ENCODE assay signal across 9 mouse cellular contexts in genomic region chr8:119832101-119832617, GRCm38 (mm10). TPM values are rescaled to one million over a fixed set of nuclear protein-coding genes. Genes with fewer than 3 reads are reported as not detected.
A peak's percentile ranks its signal among the peaks of the same experiment; 100 is the strongest.
DNase-seq lines count a peak whose midpoint lies in the region; ATAC-seq lines count a peak whose summit lies in the region.
"Had no signal": no experiment of that assay in that cellular context is flagged by ENCODE, and none has a peak within 500 bp of the region (broad histone marks: within the 10 kb centered on the region; RNA-seq: fewer than 3 reads in every experiment).

No protein-coding gene starts in this region.

- H3K9me3 ChIP-seq in heart, embryonic 16.5 days (replicated peaks; ENCODE audit: control insufficient read depth, low read length): no peaks in the 10 kb centered on the region
- no peaks in the 10 kb centered on the region for H3K9me3 ChIP-seq in embryonic facial prominence, embryonic 10.5 days
- H3K9me3 ChIP-seq in hindbrain, embryonic 16.5 days (ENCODE audit: control insufficient read depth, low read length): no peaks in the 10 kb centered on the region
- H3K9me3 ChIP-seq in midbrain, embryonic 13.5 days: no peaks in the 10 kb centered on the region
- H3K9me3 ChIP-seq: G1E had no signal

- H3K4me2 ChIP-seq in heart, embryonic 16.5 days (ENCODE audit: low read depth, low read length): peak overlapping the region; percentile 58
- H3K4me2 ChIP-seq in hindbrain, embryonic 16.5 days (ENCODE audit: low read length): peak overlapping the region; percentile 37
- peak overlapping the region; percentile 30 for H3K4me2 ChIP-seq in midbrain, embryonic 13.5 days (replicated peaks)

- no peaks in the 10 kb centered on the region for H3K27me3 ChIP-seq in heart, embryonic 16.5 days (ENCODE audit: control insufficient read depth, insufficient read depth, low read length)
- no peaks in the 10 kb centered on the region for H3K27me3 ChIP-seq in embryonic facial prominence, embryonic 10.5 days (replicated peaks; ENCODE audit: low read depth, poor library complexity, severe bottlenecking)
- no peaks in the 10 kb centered on the region for H3K27me3 ChIP-seq in hindbrain, embryonic 16.5 days (replicated peaks; ENCODE audit: control insufficient read depth, insufficient read depth, low read length)
- H3K27me3 ChIP-seq in midbrain, embryonic 13.5 days: no peaks in the 10 kb centered on the region

- peak overlapping the region; percentile 39 for H3K9ac ChIP-seq in heart, embryonic 16.5 days (ENCODE audit: low read length)
- peak overlapping the region; percentile 47 for H3K9ac ChIP-seq in hindbrain, embryonic 16.5 days (ENCODE audit: low read depth, low read length)
- H3K9ac ChIP-seq in midbrain, embryonic 13.5 days (replicated peaks): peak overlapping the region; percentile 37

- intact Hi-C loops in left cerebral cortex, postnatal 4 days (cut with DNase I): no loop called here

- no peaks in the 10 kb centered on the region for H3K36me3 ChIP-seq in heart, embryonic 16.5 days (ENCODE audit: control insufficient read depth, insufficient read depth)
- peaks cover 32% of the 10 kb centered on the region for H3K36me3 ChIP-seq in embryonic facial prominence, embryonic 10.5 days (replicated peaks)
- peaks cover 5% of the 10 kb centered on the region; the same call in 1 of the 2 replicates for H3K36me3 ChIP-seq in hindbrain, embryonic 16.5 days (ENCODE audit: control insufficient read depth, insufficient read depth, low read length)
- peaks cover 12% of the 10 kb centered on the region for H3K36me3 ChIP-seq in midbrain, embryonic 13.5 days
- H3K36me3 ChIP-seq: G1E had no signal

- no peak for DNase-seq in heart, adult 8-10 months (ENCODE audit: low spot score)
- no peak for DNase-seq in embryonic facial prominence, embryonic 10.5 days (ENCODE audit: low spot score)
- no peak for DNase-seq in urinary bladder, postnatal 4 days (ENCODE audit: low spot score in 2 of 2)
- DNase-seq in left cerebral cortex, postnatal 4 days: no peak
- DNase-seq in right cerebral cortex, postnatal 4 days: no peak

- no peak for ATAC-seq in heart, embryonic 16.5 days (replicated peaks; ENCODE audit: extremely low read depth, insufficient read depth, low FRiP score)
- ATAC-seq in hindbrain, embryonic 16.5 days: peak; percentile 6; the same call in 1 of the 2 replicates
- ATAC-seq in midbrain, embryonic 13.5 days: peak; percentile 19; the same call in 1 of the 2 replicates

- 62% methylated on average over 7 of the region's 7 CpGs for WGBS in heart, embryonic 16.5 days
- 70% methylated on average over 7 of the region's 7 CpGs for WGBS in embryonic facial prominence, embryonic 10.5 days
- WGBS in hindbrain, embryonic 16.5 days: 48% methylated on average over 7 of the region's 7 CpGs
- WGBS in midbrain, embryonic 13.5 days: 66% methylated on average over 7 of the region's 7 CpGs

- H3K4me3 ChIP-seq in heart, embryonic 16.5 days (ENCODE audit: low read length): no peak overlapping the region; the same call in 1 of the 2 replicates
- H3K4me3 ChIP-seq in embryonic facial prominence, embryonic 10.5 days: peak overlapping the region; percentile 36
- H3K4me3 ChIP-seq in hindbrain, embryonic 16.5 days (ENCODE audit: low read length): no peak overlapping the region
- H3K4me3 ChIP-seq in midbrain, embryonic 13.5 days (replicated peaks): no peak overlapping the region

- H3K4me1 ChIP-seq in heart, embryonic 16.5 days (ENCODE audit: control insufficient read depth, insufficient read depth, low read length): peaks cover 33% of the 10 kb centered on the region
- H3K4me1 ChIP-seq in embryonic facial prominence, embryonic 10.5 days: peaks cover 92% of the 10 kb centered on the region
- peaks cover 65% of the 10 kb centered on the region for H3K4me1 ChIP-seq in hindbrain, embryonic 16.5 days (ENCODE audit: control insufficient read depth, insufficient read depth, low read depth, low read length)
- peaks cover 85% of the 10 kb centered on the region for H3K4me1 ChIP-seq in midbrain, embryonic 13.5 days (replicated peaks)

- H3K27ac ChIP-seq in heart, embryonic 16.5 days (ENCODE audit: low read length): peak overlapping the region; percentile 48
- peak overlapping the region; percentile 85 for H3K27ac ChIP-seq in embryonic facial prominence, embryonic 10.5 days (replicated peaks)
- peak overlapping the region; percentile 66 for H3K27ac ChIP-seq in hindbrain, embryonic 16.5 days (ENCODE audit: low read depth, low read length)
- H3K27ac ChIP-seq in midbrain, embryonic 13.5 days: peak overlapping the region; percentile 66

RNA-seq across cellular contexts. Expression of gene Cotl1, which starts 8.2 kb away (rescaled TPM):
- polyA plus RNA-seq in heart, embryonic 16.5 days (2015; fragmentation: Nextera tagmentation; extraction: Ambion mirVana): 34.3 and 56.1 TPM in 2 replicates
- 10 to 100 TPM in 3 of 4 experiments, 1 to 10 TPM in 1; 9.6 to 26.9 (median 11.3) TPM for total RNA-seq in heart, adult 8-10 months (2022)
- 137 and 149 TPM in 2 replicates for polyA plus RNA-seq in embryonic facial prominence, embryonic 10.5 days (2016; fragmentation: Nextera tagmentation; extraction: Ambion mirVana)
- 112 and 127 TPM in 2 replicates for polyA plus RNA-seq in hindbrain, embryonic 16.5 days (2015; fragmentation: Nextera tagmentation; extraction: Ambion mirVana)
- polyA plus RNA-seq in midbrain, embryonic 13.5 days (2015; fragmentation: Nextera tagmentation; extraction: Ambion mirVana): 79.8 and 105 TPM in 2 replicates
- 100 to 1,000 TPM; 208 to 215 TPM for total RNA-seq in left cerebral cortex, postnatal 4 days (2021)

RNA-seq across cellular contexts. Expression of gene Klhl36, which starts 29.9 kb away (rescaled TPM):
- 10.8 and 11.4 TPM in 2 replicates for polyA plus RNA-seq in heart, embryonic 16.5 days (2015; fragmentation: Nextera tagmentation; extraction: Ambion mirVana)
- 1 to 10 TPM; 2.8 to 3.1 (median 2.9) TPM for total RNA-seq in heart, adult 8-10 months (2022)
- polyA plus RNA-seq in embryonic facial prominence, embryonic 10.5 days (2016; fragmentation: Nextera tagmentation; extraction: Ambion mirVana): 10.4 and 11.3 TPM in 2 replicates
- 20.3 and 20.5 TPM in 2 replicates for polyA plus RNA-seq in hindbrain, embryonic 16.5 days (2015; fragmentation: Nextera tagmentation; extraction: Ambion mirVana)
- 12.7 and 13.0 TPM in 2 replicates for polyA plus RNA-seq in midbrain, embryonic 13.5 days (2015; fragmentation: Nextera tagmentation; extraction: Ambion mirVana)
- 10 to 100 TPM in 1 of 2 experiments, 1 to 10 TPM in 1; 8.9 to 11.8 TPM for total RNA-seq in left cerebral cortex, postnatal 4 days (2021)

RNA-seq across cellular contexts. Expression of gene Tldc1, which starts 53.9 kb away (rescaled TPM):
- 12.5 and 15.0 TPM in 2 replicates for polyA plus RNA-seq in heart, embryonic 16.5 days (2015; fragmentation: Nextera tagmentation; extraction: Ambion mirVana)
- 10 to 100 TPM; 11.3 to 14.3 (median 12.1) TPM for total RNA-seq in heart, adult 8-10 months (2022)
- 12.8 and 14.5 TPM in 2 replicates for polyA plus RNA-seq in embryonic facial prominence, embryonic 10.5 days (2016; fragmentation: Nextera tagmentation; extraction: Ambion mirVana)
- polyA plus RNA-seq in hindbrain, embryonic 16.5 days (2015; fragmentation: Nextera tagmentation; extraction: Ambion mirVana): 11.4 and 13.4 TPM in 2 replicates
- 10.9 and 11.0 TPM in 2 replicates for polyA plus RNA-seq in midbrain, embryonic 13.5 days (2015; fragmentation: Nextera tagmentation; extraction: Ambion mirVana)
- total RNA-seq in left cerebral cortex, postnatal 4 days (2021): 10 to 100 TPM; 15.0 to 16.7 TPM
